Mouse (Mus musculus): Measurements from ENCODE around the gene Soat2. TPM values are rescaled to one million over a fixed set of nuclear protein-coding genes. Genes with fewer than 3 reads are reported as not detected.

The Soat2 gene
- polyA plus RNA-seq, 1 experiment from 2014 or later: 0.42 TPM

GRCm38 (mm10) chr15:102175736-102176319 is 25.5 kb downstream of the Soat2 start:
- WGBS: 76% methylated on average over 16 of the region's 16 CpGs
- H3K4me2 ChIP-seq (ENCODE audit: low read depth, low read length): no peak overlapping the region
- peaks cover 9% of the 10 kb centered on the region; the same call in 1 of the 2 replicates for H3K36me3 ChIP-seq (ENCODE audit: control insufficient read depth, insufficient read depth)
- H3K4me1 ChIP-seq (ENCODE audit: control insufficient read depth, insufficient read depth, low read length): no peaks in the 10 kb centered on the region
- H3K27ac ChIP-seq (ENCODE audit: low read length): no peak overlapping the region
- H3K27me3 ChIP-seq (ENCODE audit: control insufficient read depth, insufficient read depth, low read length): no peaks in the 10 kb centered on the region
- no peak overlapping the region for H3K4me3 ChIP-seq (ENCODE audit: low read length)
- ATAC-seq (replicated peaks; ENCODE audit: extremely low read depth, insufficient read depth, low FRiP score): no peak
- H3K9me3 ChIP-seq (replicated peaks; ENCODE audit: control insufficient read depth, low read length): peaks cover 6% of the 10 kb centered on the region
- H3K9ac ChIP-seq (ENCODE audit: low read length): no peak overlapping the region

DNA sequence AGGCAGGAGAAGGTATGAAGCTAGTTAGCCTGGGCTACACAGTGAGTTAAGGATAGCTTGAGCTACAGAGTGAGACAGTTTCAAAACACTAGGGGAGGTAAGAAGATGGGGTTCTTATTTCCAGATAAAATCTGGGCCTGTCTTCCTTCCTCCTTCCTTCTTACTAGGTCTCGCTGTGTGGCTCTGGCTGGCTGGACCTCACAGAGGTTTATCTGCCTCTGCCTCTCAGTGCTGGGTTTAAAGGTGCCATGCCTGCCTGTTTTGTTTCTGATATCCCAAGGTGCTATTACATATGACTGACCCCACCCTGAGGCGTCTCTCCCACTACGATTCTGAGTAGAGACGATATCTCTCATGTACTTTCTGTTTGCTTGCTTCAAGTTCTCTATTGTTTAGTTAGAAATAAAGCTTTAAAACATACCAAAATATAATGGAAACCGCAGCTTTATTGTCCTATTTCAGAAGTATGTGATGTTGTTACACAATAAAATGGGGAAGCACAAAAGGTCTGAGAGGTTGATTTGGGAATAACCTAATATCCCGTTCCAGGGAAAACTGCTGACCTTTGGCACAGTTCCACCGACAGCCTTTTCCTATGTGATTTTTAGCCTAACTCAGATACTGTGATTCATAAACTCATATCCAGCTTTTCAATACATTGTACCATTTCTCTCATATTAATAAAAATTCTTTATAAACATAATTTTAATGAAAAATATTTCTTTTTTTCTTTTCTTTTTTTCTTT is 26.4 kb downstream of the Soat2 start:
- WGBS: 79% methylated on average over 7 of the region's 7 CpGs
- no peak overlapping the region for H3K4me3 ChIP-seq (ENCODE audit: low read length)
- H3K36me3 ChIP-seq (ENCODE audit: control insufficient read depth, insufficient read depth): peaks cover 9% of the 10 kb centered on the region; the same call in 1 of the 2 replicates
- peaks cover 6% of the 10 kb centered on the region for H3K9me3 ChIP-seq (replicated peaks; ENCODE audit: control insufficient read depth, low read length)
- H3K4me1 ChIP-seq (ENCODE audit: control insufficient read depth, insufficient read depth, low read length): no peaks in the 10 kb centered on the region
- no peak for ATAC-seq (replicated peaks; ENCODE audit: extremely low read depth, insufficient read depth, low FRiP score)
- H3K9ac ChIP-seq (ENCODE audit: low read length): no peak overlapping the region
- no peaks in the 10 kb centered on the region for H3K27me3 ChIP-seq (ENCODE audit: control insufficient read depth, insufficient read depth, low read length)
- no peak overlapping the region for H3K4me2 ChIP-seq (ENCODE audit: low read depth, low read length)
- no peak overlapping the region for H3K27ac ChIP-seq (ENCODE audit: low read length)

DNA sequence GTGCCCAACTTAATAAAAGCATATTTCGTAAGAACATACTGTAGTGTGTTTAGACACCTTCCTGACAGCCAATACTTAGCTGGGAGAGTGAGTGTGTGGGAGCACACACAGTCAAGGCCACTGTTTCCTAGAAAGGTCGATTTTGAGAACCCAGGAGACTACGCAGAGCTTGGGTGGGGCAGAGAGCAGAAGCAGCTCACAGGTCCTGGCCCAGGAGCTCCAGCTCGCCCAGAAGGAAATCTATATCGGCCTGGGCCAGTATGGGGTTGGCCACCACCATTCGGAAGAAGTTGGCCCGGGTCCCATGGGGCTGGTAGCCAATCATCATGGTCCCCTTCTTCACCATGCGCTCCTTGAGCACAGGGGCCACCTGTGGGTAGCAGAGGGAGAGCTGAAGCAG is 27.1 kb downstream of the Soat2 start:
- Histone ChIP-seq H3K27ac (ENCODE audit: low read length) (no peak overlapping the region), H3K9ac (ENCODE audit: low read length) (no peak overlapping the region), H3K27me3 (ENCODE audit: control insufficient read depth, insufficient read depth, low read length) (no peaks in the 10 kb centered on the region), H3K36me3 (ENCODE audit: control insufficient read depth, insufficient read depth) (peaks cover 9% of the 10 kb centered on the region; the same call in 1 of the 2 replicates), H3K4me2 (ENCODE audit: low read depth, low read length) (no peak overlapping the region), H3K9me3 (replicated peaks; ENCODE audit: control insufficient read depth, low read length) (peaks cover 6% of the 10 kb centered on the region), H3K4me1 (ENCODE audit: control insufficient read depth, insufficient read depth, low read length) (no peaks in the 10 kb centered on the region), H3K4me3 (ENCODE audit: low read length) (no peak overlapping the region)
- no peak for ATAC-seq (replicated peaks; ENCODE audit: extremely low read depth, insufficient read depth, low FRiP score)
- 83% methylated on average over 8 of the region's 8 CpGs for WGBS

- H3K9ac ChIP-seq (ENCODE audit: low read length): no peak overlapping the region
- no peaks in the 10 kb centered on the region for H3K4me1 ChIP-seq (ENCODE audit: control insufficient read depth, insufficient read depth, low read length)
- peaks cover 6% of the 10 kb centered on the region for H3K9me3 ChIP-seq (replicated peaks; ENCODE audit: control insufficient read depth, low read length)
- ATAC-seq (replicated peaks; ENCODE audit: extremely low read depth, insufficient read depth, low FRiP score): no peak
- no peak overlapping the region for H3K27ac ChIP-seq (ENCODE audit: low read length)
- no peak overlapping the region for H3K4me3 ChIP-seq (ENCODE audit: low read length)
- H3K27me3 ChIP-seq (ENCODE audit: control insufficient read depth, insufficient read depth, low read length): no peaks in the 10 kb centered on the region
- no peak overlapping the region for H3K4me2 ChIP-seq (ENCODE audit: low read depth, low read length)
- 6% methylated on average over 6 of the region's 6 CpGs for WGBS
- peaks cover 9% of the 10 kb centered on the region; the same call in 1 of the 2 replicates for H3K36me3 ChIP-seq (ENCODE audit: control insufficient read depth, insufficient read depth)
Measured at GRCm38 (mm10) chr15:102178279-102178678, 28.0 kb downstream of the Soat2 start.

- H3K36me3 ChIP-seq (ENCODE audit: control insufficient read depth, insufficient read depth): peaks cover 9% of the 10 kb centered on the region; the same call in 1 of the 2 replicates
- H3K4me2 ChIP-seq (ENCODE audit: low read depth, low read length): no peak overlapping the region
- peaks cover 5% of the 10 kb centered on the region for H3K9me3 ChIP-seq (replicated peaks; ENCODE audit: control insufficient read depth, low read length)
- no peak overlapping the region for H3K4me3 ChIP-seq (ENCODE audit: low read length)
- H3K27ac ChIP-seq (ENCODE audit: low read length): no peak overlapping the region
- H3K27me3 ChIP-seq (ENCODE audit: control insufficient read depth, insufficient read depth, low read length): no peaks in the 10 kb centered on the region
- no peaks in the 10 kb centered on the region for H3K4me1 ChIP-seq (ENCODE audit: control insufficient read depth, insufficient read depth, low read length)
- WGBS: 78% methylated on average over 9 of the region's 9 CpGs
- no peak overlapping the region for H3K9ac ChIP-seq (ENCODE audit: low read length)
- ATAC-seq (replicated peaks; ENCODE audit: extremely low read depth, insufficient read depth, low FRiP score): no peak
Measured at GRCm38 (mm10) chr15:102179106-102179505, 28.8 kb downstream of the Soat2 start.

DNA sequence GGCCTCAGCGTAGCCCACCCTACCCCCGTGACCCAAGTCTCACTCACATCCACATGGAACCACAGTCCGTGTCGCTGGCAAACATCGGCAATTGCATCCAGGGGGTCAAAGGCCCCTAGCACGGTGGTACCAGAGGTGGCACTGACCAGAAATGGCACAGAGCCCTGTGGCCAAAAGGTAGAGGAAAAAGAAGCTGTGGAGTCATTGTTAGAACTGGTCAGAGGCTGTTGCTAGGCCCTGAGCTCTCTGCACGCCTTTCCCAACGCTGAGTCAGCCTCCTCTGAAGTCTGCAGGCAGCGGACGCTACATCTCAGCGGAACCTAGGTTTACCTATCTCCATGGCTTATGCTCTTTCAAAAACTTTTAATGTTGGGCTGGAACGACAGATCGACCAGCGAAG is 29.6 kb downstream of the Soat2 start:
- H3K36me3 ChIP-seq (ENCODE audit: control insufficient read depth, insufficient read depth): peaks cover 4% of the 10 kb centered on the region; the same call in 1 of the 2 replicates
- no peaks in the 10 kb centered on the region for H3K4me1 ChIP-seq (ENCODE audit: control insufficient read depth, insufficient read depth, low read length)
- no peak overlapping the region for H3K9ac ChIP-seq (ENCODE audit: low read length)
- no peak for ATAC-seq (replicated peaks; ENCODE audit: extremely low read depth, insufficient read depth, low FRiP score)
- 84% methylated on average over 14 of the region's 14 CpGs for WGBS
- H3K4me3 ChIP-seq (ENCODE audit: low read length): no peak overlapping the region
- no peak overlapping the region for H3K27ac ChIP-seq (ENCODE audit: low read length)
- no peak overlapping the region for H3K4me2 ChIP-seq (ENCODE audit: low read depth, low read length)
- H3K9me3 ChIP-seq (replicated peaks; ENCODE audit: control insufficient read depth, low read length): no peaks in the 10 kb centered on the region
- no peaks in the 10 kb centered on the region for H3K27me3 ChIP-seq (ENCODE audit: control insufficient read depth, insufficient read depth, low read length)

GRCm38 (mm10) chr15:102183076-102183475 is 32.8 kb downstream of the Soat2 start:
- H3K9me3 ChIP-seq (replicated peaks; ENCODE audit: control insufficient read depth, low read length): no peaks in the 10 kb centered on the region
- no peaks in the 10 kb centered on the region for H3K27me3 ChIP-seq (ENCODE audit: control insufficient read depth, insufficient read depth, low read length)
- 73% methylated on average over 3 of the region's 3 CpGs for WGBS
- H3K4me3 ChIP-seq (ENCODE audit: low read length): no peak overlapping the region
- no peak overlapping the region for H3K27ac ChIP-seq (ENCODE audit: low read length)
- no peak overlapping the region for H3K4me2 ChIP-seq (ENCODE audit: low read depth, low read length)
- no peaks in the 10 kb centered on the region for H3K4me1 ChIP-seq (ENCODE audit: control insufficient read depth, insufficient read depth, low read length)
- no peaks in the 10 kb centered on the region; the same call in 1 of the 2 replicates for H3K36me3 ChIP-seq (ENCODE audit: control insufficient read depth, insufficient read depth)
- no peak overlapping the region for H3K9ac ChIP-seq (ENCODE audit: low read length)
- ATAC-seq (replicated peaks; ENCODE audit: extremely low read depth, insufficient read depth, low FRiP score): no peak

GRCm38 (mm10) chr15:102186239-102186638 is 35.9 kb downstream of the Soat2 start:
- Histone ChIP-seq H3K9ac (ENCODE audit: low read length) (no peak overlapping the region), H3K27me3 (ENCODE audit: control insufficient read depth, insufficient read depth, low read length) (no peaks in the 10 kb centered on the region), H3K36me3 (ENCODE audit: control insufficient read depth, insufficient read depth) (no peaks in the 10 kb centered on the region; the same call in 1 of the 2 replicates), H3K4me2 (ENCODE audit: low read depth, low read length) (no peak overlapping the region), H3K27ac (ENCODE audit: low read length) (no peak overlapping the region), H3K9me3 (replicated peaks; ENCODE audit: control insufficient read depth, low read length) (no peaks in the 10 kb centered on the region), H3K4me3 (ENCODE audit: low read length) (no peak overlapping the region), H3K4me1 (ENCODE audit: control insufficient read depth, insufficient read depth, low read length) (no peaks in the 10 kb centered on the region)
- no peak for ATAC-seq (replicated peaks; ENCODE audit: extremely low read depth, insufficient read depth, low FRiP score)
- 78% methylated on average over 11 of the region's 11 CpGs for WGBS

- Histone ChIP-seq H3K9me3 (replicated peaks; ENCODE audit: control insufficient read depth, low read length) (no peaks in the 10 kb centered on the region), H3K9ac (ENCODE audit: low read length) (no peak overlapping the region), H3K4me2 (ENCODE audit: low read depth, low read length) (no peak overlapping the region), H3K27ac (ENCODE audit: low read length) (no peak overlapping the region), H3K27me3 (ENCODE audit: control insufficient read depth, insufficient read depth, low read length) (no peaks in the 10 kb centered on the region), H3K4me3 (ENCODE audit: low read length) (no peak overlapping the region), H3K4me1 (ENCODE audit: control insufficient read depth, insufficient read depth, low read length) (no peaks in the 10 kb centered on the region), H3K36me3 (ENCODE audit: control insufficient read depth, insufficient read depth) (no peaks in the 10 kb centered on the region; the same call in 1 of the 2 replicates)
- no peak; the same call in 1 of the 2 replicates for ATAC-seq (replicated peaks; ENCODE audit: extremely low read depth, insufficient read depth, low FRiP score)
- WGBS: 74% methylated on average over 10 of the region's 10 CpGs
Measured at GRCm38 (mm10) chr15:102188096-102188495, 37.8 kb downstream of the Soat2 start.

All from heart, embryonic 16.5 days (tissue).